Mouse (Mus musculus) left cerebral cortex, postnatal 4 days (tissue): Measurements from ENCODE around the gene Furin. TPM values are rescaled to one million over a fixed set of nuclear protein-coding genes. Genes with fewer than 3 reads are reported as not detected.

Experiments used
- DNase-seq: peaks from one replicate; pipeline ENCODE4 v3.0.0-alpha.2; 2022
- intact Hi-C: fragments of 180-260 bp; cut with DNase I; formaldehyde crosslinking; loops from one replicate; pipeline ENCODE4 v1.15.1; 2025
- total RNA-seq, 2 experiments: library from RNA; stranded (reverse); gene quantifications; 2 replicates each; pipeline ENCODE4 v1.2.3; 2021

The Furin gene
- total RNA-seq, 2 experiments from 2014 or later: 41.5 to 44.8 TPM

- DNase-seq: no peak
- intact Hi-C loops: no loop called here
Measured at GRCm38 (mm10) chr7:80346173-80346572, 59.1 kb downstream of the Furin start.

DNA sequence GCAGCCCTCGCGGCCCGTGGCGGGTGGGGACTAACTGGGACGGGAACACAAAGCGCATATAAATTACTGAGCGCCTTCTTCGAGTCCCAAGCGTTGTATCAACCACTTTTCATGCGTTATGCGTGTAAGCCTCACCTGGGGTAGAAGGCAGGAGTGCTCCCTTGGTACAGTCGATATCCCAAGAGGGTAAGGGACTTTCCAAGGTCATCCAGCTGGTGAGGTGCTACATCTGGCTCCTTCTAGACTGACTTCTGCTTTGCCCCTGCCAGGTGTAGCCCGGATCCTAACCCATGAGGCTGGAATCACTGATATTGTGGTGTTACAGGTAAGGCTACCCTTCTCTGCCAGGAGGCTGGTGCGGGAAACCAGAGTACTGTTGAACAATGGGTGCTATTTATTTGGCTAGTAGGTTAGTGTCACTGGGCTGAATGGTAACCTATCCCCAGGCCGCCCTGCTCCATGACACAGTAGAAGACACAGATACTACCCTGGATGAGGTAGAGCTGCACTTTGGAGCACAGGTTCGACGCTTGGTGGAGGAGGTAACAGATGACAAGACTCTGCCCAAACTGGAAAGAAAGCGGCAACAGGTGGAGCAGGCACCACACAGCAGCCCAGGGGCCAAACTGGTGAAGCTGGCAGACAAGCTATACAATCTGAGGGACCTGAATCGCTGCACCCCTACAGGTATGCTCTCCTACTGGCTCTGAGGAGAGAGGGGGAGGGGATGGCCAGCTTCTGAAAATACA, 61.8 kb downstream of the Furin start:
- intact Hi-C loops: no loop called here
- no peak for DNase-seq

- DNase-seq: peak; percentile 98
- intact Hi-C loops: no loop called here
Measured at GRCm38 (mm10) chr7:80342858-80343257, 62.4 kb downstream of the Furin start, which contains the start of gene Hddc3. TSS of gene Hddc3 (plus strand) at chr7:80343104.

DNA sequence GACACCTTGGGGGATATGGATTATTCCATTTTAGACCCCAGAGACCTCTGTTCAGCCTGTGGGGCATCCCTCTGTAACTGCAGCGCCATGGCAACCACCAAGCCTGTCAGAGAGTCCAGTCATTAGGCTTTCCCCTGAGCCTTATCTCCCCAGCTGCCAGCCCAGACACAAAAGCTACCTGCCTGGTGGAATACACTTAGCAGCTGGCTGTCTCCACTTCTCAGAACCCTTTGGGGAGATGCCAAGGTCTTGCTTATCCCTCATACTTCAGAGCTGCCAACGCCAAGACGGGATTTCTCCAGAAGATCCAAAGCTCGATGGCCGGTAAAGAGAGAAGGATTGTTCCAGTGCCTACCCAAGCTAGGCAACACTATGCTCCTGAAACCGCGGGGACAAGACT, 63.4 kb downstream of the Furin start:
- intact Hi-C loops: no loop called here
- DNase-seq: no peak

GRCm38 (mm10) chr7:80340793-80341192, 64.4 kb downstream of the Furin start, which contains the start of gene Unc45a:
TSS of gene Unc45a (minus strand) at chr7:80341005.
- intact Hi-C loops: no loop called here
- peak; percentile 67 for DNase-seq

- intact Hi-C loops: no loop called here
- DNase-seq: peak; percentile 98
Measured at GRCm38 (mm10) chr7:80339793-80340628, 65.2 kb downstream of the Furin start.

GRCm38 (mm10) chr7:80339371-80339770, 65.9 kb downstream of the Furin start:
- peak; percentile 39 for DNase-seq
- intact Hi-C loops: no loop called here

Other genes with a start within 250 kb of the Furin start
- 10 to 100 TPM; 31.4 to 33.9 TPM for gene Sema4b, start 218.6 kb downstream of the Furin start, total RNA-seq
- gene Cib1, start 172.6 kb downstream of the Furin start, total RNA-seq: 10 to 100 TPM; 14.2 to 16.4 TPM
- 1 to 10 TPM; 4.6 to 5.1 TPM for gene Gdpgp1, start 172.6 kb downstream of the Furin start, total RNA-seq
- 1 to 10 TPM; 1.1 to 2.2 TPM for gene Ttll13, start 159.1 kb downstream of the Furin start, total RNA-seq
- gene Ngrn, start 144.2 kb downstream of the Furin start, total RNA-seq: 10 to 100 TPM; 41.6 to 42.7 TPM
- gene Vps33b, start 135.8 kb downstream of the Furin start, total RNA-seq: 10 to 100 TPM; 34.1 to 36.0 TPM
- 10 to 100 TPM; 16.5 to 18.0 TPM for gene Prc1, start 111.0 kb downstream of the Furin start, total RNA-seq
- gene Rccd1, start 81.0 kb downstream of the Furin start, total RNA-seq: 10 to 100 TPM; 16.9 to 22.8 TPM
- 10 to 100 TPM; 63.0 to 63.3 TPM for gene Unc45a, start 64.4 kb downstream of the Furin start, total RNA-seq
- 10 to 100 TPM; 49.2 to 50.8 TPM for gene Hddc3, start 62.3 kb downstream of the Furin start, total RNA-seq
- 100 to 1,000 TPM; 112 to 121 TPM for gene Man2a2, start 34.1 kb downstream of the Furin start, total RNA-seq
- gene Fes, start 17.5 kb downstream of the Furin start, total RNA-seq: 1 to 10 TPM; 5.2 to 7.5 TPM
- 10 to 100 TPM; 10.6 to 11.9 TPM for gene Blm, start 129.7 kb upstream of the Furin start, total RNA-seq